Mouse (Mus musculus) forebrain, embryonic 14.5 days (tissue): ENCODE results near the gene Slc16a5. TPM values are rescaled to one million over a fixed set of nuclear protein-coding genes. Genes with fewer than 3 reads are reported as not detected.
"Not testable (repeated sequence)": the region's sequence is repeated elsewhere in the genome, so short reads cannot be mapped to it uniquely, and the experiment has no call there.

ENCODE experiments used
- ATAC-seq: fragments of 200-750 bp; cut with Nextera tagmentation; 2 replicates; pipeline ENCODE4 v1.8.0; 2017; ENCODE audit warnings: mild to moderate bottlenecking, moderate library complexity
- DNase-seq: peaks from one replicate; pipeline ENCODE4 v3.0.0-alpha.2; 2015; ENCODE audit warnings: low spot score
- H3K27ac ChIP-seq: fragments of 300-500 bp; sonication (generic); 2 replicates; pipeline ENCODE4 v1.5.1; 2014; ENCODE audit warnings: low read depth, mild to moderate bottlenecking, control low read depth, low read length, moderate library complexity
- H3K27me3 ChIP-seq: fragments of 300-500 bp; sonication (generic); replicated peaks from 2 replicates; pipeline ENCODE4 v1.6.1; 2014; ENCODE audit warnings: low read length, control low read depth, mixed read lengths; ENCODE audit not compliant: control insufficient read depth, insufficient read depth
- H3K36me3 ChIP-seq: fragments of 300-500 bp; sonication (generic); 2 replicates; pipeline ENCODE4 v1.6.1; 2014; ENCODE audit warnings: low read length, control low read depth; ENCODE audit not compliant: control insufficient read depth, insufficient read depth
- H3K4me1 ChIP-seq: fragments of 300-500 bp; sonication (generic); 2 replicates; pipeline ENCODE4 v1.6.1; 2014; ENCODE audit warnings: antibody characterized with exemption, low read length, control low read depth; ENCODE audit not compliant: control insufficient read depth, insufficient read depth
- H3K4me2 ChIP-seq: fragments of 300-500 bp; sonication (generic); 2 replicates; pipeline ENCODE4 v1.6.1; 2014; ENCODE audit warnings: mild to moderate bottlenecking, control low read depth, low read length
- H3K4me3 ChIP-seq: fragments of 300-500 bp; sonication (generic); 2 replicates; pipeline ENCODE4 v1.5.1; 2014; ENCODE audit warnings: low read depth, low read length, control low read depth
- H3K9ac ChIP-seq: fragments of 300-500 bp; sonication (generic); 2 replicates; pipeline ENCODE4 v1.6.1; 2014; ENCODE audit warnings: mild to moderate bottlenecking, low read length, control low read depth, moderate library complexity
- H3K9me3 ChIP-seq: fragments of 300-500 bp; sonication (generic); replicated peaks from 2 replicates; pipeline ENCODE4 v1.6.1; 2016; ENCODE audit warnings: low read length, control low read depth, mixed read lengths; ENCODE audit not compliant: control insufficient read depth
- WGBS: fragments of 180-500 bp; shearing (Covaris S2); extraction: QIAGEN DNeasy Blood & Tissue Kit; methylation state at CpG from one replicate; pipeline ENCODE4 v1.1.7; 2014; 5-methylcytosine and 5-hydroxymethylcytosine counted together
- polyA plus RNA-seq: library from polyadenylated mRNA; unstranded; fragments of >200 nt; fragmentation: Nextera tagmentation; extraction: Ambion mirVana; gene quantifications from 2 replicates; pipeline ENCODE4 v1.2.1, GENCODE M21; 2014

Gene Slc16a5
- polyA plus RNA-seq, 1 experiment from 2014 or later = not detected

GRCm38 (mm10) chr11:115483278-115483677 lies 21.0 kb downstream of the Slc16a5 start:
- DNase-seq = no peak
- no peak overlapping the region for H3K27ac ChIP-seq
- H3K9ac ChIP-seq = no peak overlapping the region
- no peaks in the 10 kb centered on the region for H3K4me1 ChIP-seq
- H3K4me2 ChIP-seq = no peak overlapping the region
- H3K4me3 ChIP-seq = no peak overlapping the region
- ATAC-seq = no peak
- no peaks in the 10 kb centered on the region for H3K36me3 ChIP-seq
- no peaks in the 10 kb centered on the region for H3K9me3 ChIP-seq
- no peaks in the 10 kb centered on the region for H3K27me3 ChIP-seq
- 68% methylated on average over 11 of the region's 11 CpGs for WGBS

DNA sequence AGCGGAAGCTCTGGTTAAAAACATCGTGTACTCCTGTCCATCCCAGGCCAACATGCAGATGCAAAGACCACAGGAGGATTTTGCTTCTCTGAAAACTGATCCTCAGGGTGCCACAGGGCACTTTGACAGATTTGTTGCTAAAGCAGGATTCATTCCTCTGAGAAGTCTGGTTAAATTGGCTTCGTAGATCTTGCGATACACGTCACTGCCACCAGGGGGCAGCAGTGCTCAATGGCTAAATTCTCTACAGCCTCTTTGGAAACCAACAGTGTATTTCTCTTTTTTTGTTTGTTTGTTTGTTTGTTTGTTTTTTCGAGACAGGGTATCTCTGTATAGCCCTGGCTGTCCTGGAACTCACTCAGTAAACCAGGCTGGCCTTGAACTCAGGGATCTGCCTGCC lies 21.5 kb downstream of the Slc16a5 start:
- DNase-seq (peak; percentile 82), ATAC-seq (no peak)
- Histone ChIP-seq H3K9me3 (no peaks in the 10 kb centered on the region), H3K36me3 (peaks cover 4% of the 10 kb centered on the region; the same call in 1 of the 2 replicates), H3K4me3 (no peak overlapping the region), H3K4me2 (no peak overlapping the region), H3K27me3 (no peaks in the 10 kb centered on the region), H3K9ac (no peak overlapping the region), H3K4me1 (no peaks in the 10 kb centered on the region), H3K27ac (no peak overlapping the region)
- WGBS = 18% methylated on average over 6 of the region's 6 CpGs

DNA sequence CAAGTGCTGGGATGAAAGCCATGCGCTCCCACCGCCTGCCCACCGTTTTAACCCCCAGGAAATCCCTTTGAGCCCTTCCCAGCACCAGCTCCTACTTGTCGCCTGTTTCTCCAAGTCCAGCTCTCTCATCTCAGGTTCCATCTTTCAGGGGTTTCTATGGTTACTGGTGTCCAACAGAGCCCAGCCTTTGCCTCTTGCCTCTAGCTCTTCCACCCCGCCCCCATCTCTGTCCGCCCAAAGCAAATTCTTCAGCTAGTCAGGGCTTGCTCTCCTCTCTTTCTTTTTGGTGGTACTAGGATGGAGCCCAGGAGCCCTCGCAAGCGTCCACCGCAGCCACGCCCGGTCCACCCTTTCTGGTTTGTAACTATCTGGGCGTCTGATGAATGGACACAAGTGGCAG lies 22.9 kb downstream of the Slc16a5 start:
- DNase-seq (peak; percentile 47), ATAC-seq (0 out of 2 replicates have a peak, but pooled peaks have one; percentile 10)
- H3K9ac ChIP-seq = no peak overlapping the region

GRCm38 (mm10) chr11:115488551-115489104 lies 26.4 kb downstream of the Slc16a5 start:
- WGBS = 86% methylated on average over 19 of the region's 19 CpGs
- no peak for ATAC-seq
- Histone ChIP-seq H3K9ac (no peak overlapping the region), H3K4me2 (no peak overlapping the region), H3K27me3 (no peaks in the 10 kb centered on the region), H3K36me3 (peaks cover 14% of the 10 kb centered on the region), H3K4me3 (no peak overlapping the region), H3K9me3 (no peaks in the 10 kb centered on the region), H3K27ac (no peak overlapping the region), H3K4me1 (peaks cover 10% of the 10 kb centered on the region; the same call in 1 of the 2 replicates)
- no peak for DNase-seq

More for the DNA sequence above, 22.9 kb downstream of the Slc16a5 start:
- Histone ChIP-seq H3K36me3 (peaks cover 14% of the 10 kb centered on the region), H3K27ac (no peak overlapping the region; the same call in 1 of the 2 replicates), H3K4me3 (no peak overlapping the region), H3K27me3 (no peaks in the 10 kb centered on the region), H3K4me1 (no peaks in the 10 kb centered on the region), H3K4me2 (no peak overlapping the region), H3K9me3 (no peaks in the 10 kb centered on the region)
- 29% methylated on average over 12 of the region's 12 CpGs for WGBS

GRCm38 (mm10) chr11:115490441-115491355 lies 28.4 kb downstream of the Slc16a5 start:
- H3K4me3 ChIP-seq = peak overlapping the region; percentile 67
- ATAC-seq (peak; percentile 57), DNase-seq (no peak)
- H3K4me2 ChIP-seq = peak overlapping the region; percentile 82
- peak overlapping the region; percentile 82; the same call in 1 of the 2 replicates for H3K27ac ChIP-seq
- H3K36me3 ChIP-seq = peaks cover 14% of the 10 kb centered on the region
- peak overlapping the region; percentile 74 for H3K9ac ChIP-seq
- peaks cover 10% of the 10 kb centered on the region; the same call in 1 of the 2 replicates for H3K4me1 ChIP-seq
- H3K27me3 ChIP-seq = no peaks in the 10 kb centered on the region
- H3K9me3 ChIP-seq = no peaks in the 10 kb centered on the region
- WGBS = 25% methylated on average over 25 of the region's 25 CpGs

GRCm38 (mm10) chr11:115491356-115492083 lies 29.2 kb downstream of the Slc16a5 start, which contains the start of gene Nt5c:
Nt5c (minus strand) TSS chr11:115491862.
- Histone ChIP-seq H3K36me3 (peaks cover 17% of the 10 kb centered on the region), H3K9me3 (no peaks in the 10 kb centered on the region), H3K27ac (peak within 1 kb of the TSS; percentile 82), H3K27me3 (no peaks in the 10 kb centered on the region), H3K4me3 (peak within 1 kb of the TSS; percentile 67), H3K4me1 (peaks cover 10% of the 10 kb centered on the region; the same call in 1 of the 2 replicates), H3K9ac (peak within 1 kb of the TSS; percentile 74), H3K4me2 (peak within 1 kb of the TSS; percentile 82)
- DNase-seq = peak; percentile 85
- ATAC-seq = peak; percentile 93
- WGBS = under 1% methylated on average over 43 of the region's 43 CpGs

GRCm38 (mm10) chr11:115492387-115492786 lies 30.1 kb downstream of the Slc16a5 start:
- H3K9ac ChIP-seq = peak overlapping the region; percentile 74; the same call in 1 of the 2 replicates
- H3K4me2 ChIP-seq = peak overlapping the region; percentile 82
- no peaks in the 10 kb centered on the region for H3K9me3 ChIP-seq
- no peak for DNase-seq
- H3K36me3 ChIP-seq = peaks cover 25% of the 10 kb centered on the region
- H3K4me1 ChIP-seq = peaks cover 10% of the 10 kb centered on the region; the same call in 1 of the 2 replicates
- no peak for ATAC-seq
- H3K4me3 ChIP-seq = peak overlapping the region; percentile 67
- H3K27ac ChIP-seq = no peak overlapping the region
- WGBS = 38% methylated on average over 6 of the region's 6 CpGs
- no peaks in the 10 kb centered on the region for H3K27me3 ChIP-seq

- not testable (repeated sequence) for H3K4me1 ChIP-seq, H3K4me2 ChIP-seq, H3K9ac ChIP-seq, H3K27me3 ChIP-seq, H3K9me3 ChIP-seq, H3K4me3 ChIP-seq, H3K27ac ChIP-seq, ATAC-seq, DNase-seq
- peaks cover 53% of the 10 kb centered on the region for H3K36me3 ChIP-seq
- 87% methylated on average over 9 of the region's 9 CpGs for WGBS
Observed at GRCm38 (mm10) chr11:115496559-115496958, 34.3 kb downstream of the Slc16a5 start.
